Mouse (Mus musculus) heart, postnatal 25 days (tissue): ENCODE measurements around the gene Rps26. TPM values are rescaled to one million over a fixed set of nuclear protein-coding genes. Genes with fewer than 3 reads are reported as not detected.
"Not testable (repeated sequence)": the region's sequence is repeated elsewhere in the genome, so short reads cannot be mapped to it uniquely, and the experiment has no call there.

Experiments
- DNase-seq: peaks from one replicate; pipeline ENCODE4 v3.0.0; 2022; ENCODE audit warnings: low spot score
- intact Hi-C: fragments of 180-260 bp; cut with DNase I; formaldehyde crosslinking; loops from one replicate; pipeline ENCODE4 v1.15.1; 2025
- total RNA-seq, 2 experiments: library from RNA; stranded (reverse); gene quantifications; 2 replicates each; pipeline ENCODE4 v1.2.3; 2021

Gene Rps26
- total RNA-seq, 2 experiments from 2014 or later: 253 to 266 TPM

- intact Hi-C loops: no loop called here
- no peak for DNase-seq
Observed at GRCm38 (mm10) chr10:128642749-128643148, 16.2 kb upstream of the Rps26 start.

GRCm38 (mm10) chr10:128641871-128642270 lies 15.3 kb upstream of the Rps26 start:
- intact Hi-C loops: no loop called here
- DNase-seq: no peak

- intact Hi-C loops: no loop called here
- DNase-seq: no peak
Observed at GRCm38 (mm10) chr10:128640891-128641290, 14.3 kb upstream of the Rps26 start.

GRCm38 (mm10) chr10:128639999-128640398 lies 13.5 kb upstream of the Rps26 start:
- DNase-seq: no peak
- intact Hi-C loops: no loop called here

- intact Hi-C loops: no loop called here
- DNase-seq: no peak
Observed at GRCm38 (mm10) chr10:128637011-128637410, 10.5 kb upstream of the Rps26 start.

GRCm38 (mm10) chr10:128636561-128636960 lies 10.0 kb upstream of the Rps26 start:
- no peak for DNase-seq
- intact Hi-C loops: no loop called here

GRCm38 (mm10) chr10:128635697-128636096 lies 9.2 kb upstream of the Rps26 start:
- DNase-seq: no peak
- intact Hi-C loops: no loop called here

GRCm38 (mm10) chr10:128631571-128631970 lies 5.0 kb upstream of the Rps26 start:
- DNase-seq: no peak
- intact Hi-C loops: no loop called here

GRCm38 (mm10) chr10:128630306-128630705 lies 3.8 kb upstream of the Rps26 start:
- intact Hi-C loops, DNase-seq: not testable (repeated sequence)

GRCm38 (mm10) chr10:128629746-128630145 lies 3.2 kb upstream of the Rps26 start:
- DNase-seq: no peak
- intact Hi-C loops: loop anchor here (5.0 kb wide), 1 partner anchor 43 kb away; the partner anchor contains the start of gene Suox

- intact Hi-C loops: loop anchor here (5.0 kb wide), 1 partner anchor 45 kb away; the partner anchor contains the start of gene Suox
- DNase-seq: no peak
Observed at GRCm38 (mm10) chr10:128627398-128628317, 1.1 kb upstream of the Rps26 start.

GRCm38 (mm10) chr10:128625287-128625894 lies 1.2 kb downstream of the Rps26 start:
- no peak for DNase-seq
- intact Hi-C loops: loop anchor here (5.0 kb wide), 1 partner anchor 47 kb away; the partner anchor contains the start of gene Suox

GRCm38 (mm10) chr10:128623106-128623613 lies 3.4 kb downstream of the Rps26 start:
- DNase-seq, intact Hi-C loops: not testable (repeated sequence)

GRCm38 (mm10) chr10:128622702-128623101 lies 3.8 kb downstream of the Rps26 start:
- intact Hi-C loops: no loop called here
- no peak for DNase-seq

GRCm38 (mm10) chr10:128621986-128622520 lies 4.5 kb downstream of the Rps26 start:
- no peak for DNase-seq
- intact Hi-C loops: no loop called here

- intact Hi-C loops: no loop called here
Observed at GRCm38 (mm10) chr10:128620241-128620640, 6.3 kb downstream of the Rps26 start.

GRCm38 (mm10) chr10:128619148-128619547 lies 7.4 kb downstream of the Rps26 start:
- DNase-seq, intact Hi-C loops: not testable (repeated sequence)

More at GRCm38 (mm10) chr10:128620241-128620640, 6.3 kb downstream of the Rps26 start:
- no peak for DNase-seq

GRCm38 (mm10) chr10:128618570-128618969 lies 8.0 kb downstream of the Rps26 start:
- intact Hi-C loops: no loop called here
- DNase-seq: no peak

- DNase-seq, intact Hi-C loops: not testable (repeated sequence)
Observed at GRCm38 (mm10) chr10:128615798-128616448, 10.6 kb downstream of the Rps26 start.

GRCm38 (mm10) chr10:128614934-128615333 lies 11.6 kb downstream of the Rps26 start:
- DNase-seq: no peak
- intact Hi-C loops: no loop called here
